Mouse (Mus musculus): ENCODE measurements at regions not wholly inside any gene's neighbourhood (a gene's known extent, or its start where the extent isn't known, plus 50 kb on each side); places are given as distances from the start of the nearest gene placed in this dataset.

- Histone ChIP-seq H3K4me2 (replicated peaks; ENCODE audit: low read depth) (no peak overlapping the region), H3K4me3 (ENCODE audit: low read depth, low read length) (no peak overlapping the region), H3K9ac (ENCODE audit: low read length) (no peak overlapping the region), H3K9me3 (ENCODE audit: control insufficient read depth, low read length) (no peaks in the 10 kb centered on the region), H3K36me3 (ENCODE audit: control insufficient read depth, insufficient read depth, low read length) (no peaks in the 10 kb centered on the region), H3K27me3 (ENCODE audit: control insufficient read depth, insufficient read depth, low read length) (no peaks in the 10 kb centered on the region), H3K27ac (replicated peaks) (no peak overlapping the region), H3K4me1 (replicated peaks; ENCODE audit: control insufficient read depth, insufficient read depth) (no peaks in the 10 kb centered on the region)
- peak; percentile 85 for ATAC-seq (ENCODE audit: low FRiP score, low TSS enrichment)
- TF ChIP-seq EP300 (optimal IDR thresholded peaks at IDR 0.05), result no peak
- TF ChIP-seq CTCF (IDR thresholded peaks at IDR 0.05; ENCODE audit: low read depth), result no peak
- 73% methylated on average over 4 of the region's 4 CpGs for WGBS
- DNase-seq (ENCODE audit: low spot score), result peak; percentile 38
These were observed 68.1 kb upstream of the L3mbtl4 start for GRCm38 (mm10) chr17:68205545-68205944.

- Histone ChIP-seq H3K9ac (ENCODE audit: low read length) (no peak overlapping the region), H3K4me3 (ENCODE audit: low read depth, low read length) (no peak overlapping the region), H3K4me1 (replicated peaks; ENCODE audit: control insufficient read depth, insufficient read depth) (0 out of 2 replicates have a peak, but pooled peaks cover 3% of the 10 kb centered on the region), H3K27me3 (ENCODE audit: control insufficient read depth, insufficient read depth, low read length) (no peaks in the 10 kb centered on the region), H3K9me3 (ENCODE audit: control insufficient read depth, low read length) (no peaks in the 10 kb centered on the region), H3K4me2 (replicated peaks; ENCODE audit: low read depth) (no peak overlapping the region), H3K27ac (replicated peaks) (no peak overlapping the region), H3K36me3 (ENCODE audit: control insufficient read depth, insufficient read depth, low read length) (no peaks in the 10 kb centered on the region)
- ATAC-seq (ENCODE audit: low FRiP score, low TSS enrichment) (no peak), DNase-seq (ENCODE audit: low spot score) (no peak)
- no peak for TF ChIP-seq EP300 (optimal IDR thresholded peaks at IDR 0.05)
- no peak for TF ChIP-seq CTCF (IDR thresholded peaks at IDR 0.05; ENCODE audit: low read depth)
- WGBS, result 41% methylated on average over 2 of the region's 2 CpGs
These were observed 64.8 kb upstream of the L3mbtl4 start for GRCm38 (mm10) chr17:68208837-68209236.

GRCm38 (mm10) chr17:68210313-68211254 lies 63.0 kb upstream of the L3mbtl4 start:
- ATAC-seq (ENCODE audit: low FRiP score, low TSS enrichment), result no peak

GRCm38 (mm10) chr17:68218246-68218645 lies 55.4 kb upstream of the L3mbtl4 start:
- H3K4me2 ChIP-seq (replicated peaks; ENCODE audit: low read depth), result no peak overlapping the region
- H3K9ac ChIP-seq (ENCODE audit: low read length), result no peak overlapping the region
- ATAC-seq (ENCODE audit: low FRiP score, low TSS enrichment) (no peak), DNase-seq (ENCODE audit: low spot score) (no peak)
- no peak overlapping the region for H3K4me3 ChIP-seq (ENCODE audit: low read depth, low read length)
- 69% methylated on average over 4 of the region's 4 CpGs for WGBS
- no peaks in the 10 kb centered on the region for H3K36me3 ChIP-seq (ENCODE audit: control insufficient read depth, insufficient read depth, low read length)
- H3K9me3 ChIP-seq (ENCODE audit: control insufficient read depth, low read length), result no peaks in the 10 kb centered on the region
- H3K27me3 ChIP-seq (ENCODE audit: control insufficient read depth, insufficient read depth, low read length), result no peaks in the 10 kb centered on the region
- no peaks in the 10 kb centered on the region for H3K4me1 ChIP-seq (replicated peaks; ENCODE audit: control insufficient read depth, insufficient read depth)
- H3K27ac ChIP-seq (replicated peaks), result no peak overlapping the region
- TF ChIP-seq EP300 (optimal IDR thresholded peaks at IDR 0.05) (no peak), CTCF (IDR thresholded peaks at IDR 0.05; ENCODE audit: low read depth) (no peak)

More at GRCm38 (mm10) chr17:68210313-68211254, 63.0 kb upstream of the L3mbtl4 start:
- DNase-seq (ENCODE audit: low spot score), result peak; percentile 41
- 12% methylated on average over 14 of the region's 14 CpGs for WGBS
- Histone ChIP-seq H3K27me3 (ENCODE audit: control insufficient read depth, insufficient read depth, low read length) (no peaks in the 10 kb centered on the region), H3K27ac (replicated peaks) (no peak overlapping the region), H3K4me1 (replicated peaks; ENCODE audit: control insufficient read depth, insufficient read depth) (0 out of 2 replicates have a peak, but pooled peaks cover 3% of the 10 kb centered on the region), H3K9ac (ENCODE audit: low read length) (no peak overlapping the region), H3K4me2 (replicated peaks; ENCODE audit: low read depth) (0 out of 2 replicates have a peak overlapping the region, but pooled peaks have one; percentile 11), H3K36me3 (ENCODE audit: control insufficient read depth, insufficient read depth, low read length) (no peaks in the 10 kb centered on the region), H3K4me3 (ENCODE audit: low read depth, low read length) (no peak overlapping the region), H3K9me3 (ENCODE audit: control insufficient read depth, low read length) (no peaks in the 10 kb centered on the region)
- TF ChIP-seq CTCF (IDR thresholded peaks at IDR 0.05; ENCODE audit: low read depth) (no peak), EP300 (optimal IDR thresholded peaks at IDR 0.05) (no peak)

GRCm38 (mm10) chr17:68223170-68223569 lies 50.4 kb upstream of the L3mbtl4 start:
- Histone ChIP-seq H3K9ac (ENCODE audit: low read length) (no peak overlapping the region), H3K4me1 (replicated peaks; ENCODE audit: control insufficient read depth, insufficient read depth) (no peaks in the 10 kb centered on the region), H3K27me3 (ENCODE audit: control insufficient read depth, insufficient read depth, low read length) (no peaks in the 10 kb centered on the region), H3K4me3 (ENCODE audit: low read depth, low read length) (no peak overlapping the region), H3K4me2 (replicated peaks; ENCODE audit: low read depth) (no peak overlapping the region), H3K27ac (replicated peaks) (no peak overlapping the region), H3K36me3 (ENCODE audit: control insufficient read depth, insufficient read depth, low read length) (no peaks in the 10 kb centered on the region), H3K9me3 (ENCODE audit: control insufficient read depth, low read length) (no peaks in the 10 kb centered on the region)
- no peak for ATAC-seq (ENCODE audit: low FRiP score, low TSS enrichment)
- DNase-seq (ENCODE audit: low spot score), result no peak
- TF ChIP-seq CTCF (IDR thresholded peaks at IDR 0.05; ENCODE audit: low read depth), result no peak
- 93% methylated on average over 3 of the region's 3 CpGs for WGBS

Measured in stomach, postnatal 0 days (tissue).